Mouse (Mus musculus) kidney, embryonic 14.5 days (tissue): ENCODE data around the gene Zbtb20. TPM values are rescaled to one million over a fixed set of nuclear protein-coding genes. Genes with fewer than 3 reads are reported as not detected.

Experiments used
- ATAC-seq: fragments of 200-750 bp; cut with Nextera tagmentation; 2 replicates; pipeline ENCODE4 v1.8.0; 2017; ENCODE audit warnings: moderate number of reproducible peaks, mild to moderate bottlenecking, moderate TSS enrichment, moderate library complexity; ENCODE audit not compliant: low FRiP score, low TSS enrichment
- H3K27ac ChIP-seq: fragments of 300-500 bp; sonication (generic); 2 replicates; pipeline ENCODE4 v1.5.1; 2014; ENCODE audit warnings: low read depth, mild to moderate bottlenecking, low read length, moderate library complexity, mixed read lengths
- H3K27me3 ChIP-seq: fragments of 300-500 bp; sonication (generic); 2 replicates; pipeline ENCODE4 v1.6.1; 2014; ENCODE audit warnings: mild to moderate bottlenecking, low read length; ENCODE audit not compliant: control insufficient read depth, insufficient read depth
- H3K36me3 ChIP-seq: fragments of 300-500 bp; sonication (generic); 2 replicates; pipeline ENCODE4 v1.6.1; 2014; ENCODE audit warnings: low read length, mixed read lengths; ENCODE audit not compliant: control insufficient read depth, insufficient read depth
- H3K4me1 ChIP-seq: fragments of 300-500 bp; sonication (generic); 2 replicates; pipeline ENCODE4 v1.6.1; 2014; ENCODE audit warnings: low read length, mixed read lengths; ENCODE audit not compliant: control insufficient read depth, insufficient read depth
- H3K4me2 ChIP-seq: fragments of 300-500 bp; sonication (generic); replicated peaks from 2 replicates; pipeline ENCODE4 v1.6.1; 2014; ENCODE audit warnings: low read depth, mild to moderate bottlenecking, low read length
- H3K4me3 ChIP-seq: fragments of 300-500 bp; sonication (generic); 2 replicates; pipeline ENCODE4 v1.5.1; 2014; ENCODE audit warnings: mild to moderate bottlenecking, low read length
- H3K9ac ChIP-seq: fragments of 300-500 bp; sonication (generic); 2 replicates; pipeline ENCODE4 v1.6.1; 2014; ENCODE audit warnings: low read depth, mild to moderate bottlenecking, low read length, moderate library complexity
- H3K9me3 ChIP-seq: fragments of 300-500 bp; sonication (generic); 2 replicates; pipeline ENCODE4 v1.6.1; 2016; ENCODE audit warnings: low read length; ENCODE audit not compliant: control insufficient read depth
- WGBS: fragments of 180-500 bp; shearing (Covaris S2); extraction: QIAGEN DNeasy Blood & Tissue Kit; methylation state at CpG from one replicate; pipeline ENCODE4 v1.1.7; 2014; 5-methylcytosine and 5-hydroxymethylcytosine counted together
- polyA plus RNA-seq: library from polyadenylated mRNA; unstranded; fragments of >200 nt; fragmentation: Nextera tagmentation; extraction: Ambion mirVana; gene quantifications from 2 replicates; pipeline ENCODE4 v1.2.1, GENCODE M21; 2014

The Zbtb20 gene
- polyA plus RNA-seq, 1 experiment from 2014 or later = 43.3 TPM

- no peak overlapping the region for H3K27ac ChIP-seq
- H3K4me1 ChIP-seq = peaks cover 7% of the 10 kb centered on the region; the same call in 1 of the 2 replicates
- no peaks in the 10 kb centered on the region for H3K9me3 ChIP-seq
- no peaks in the 10 kb centered on the region for H3K27me3 ChIP-seq
- no peaks in the 10 kb centered on the region for H3K36me3 ChIP-seq
- no peak overlapping the region for H3K4me3 ChIP-seq
- ATAC-seq = no peak
- 50% methylated on average over 4 of the region's 4 CpGs for WGBS
- H3K4me2 ChIP-seq = no peak overlapping the region
- H3K9ac ChIP-seq = no peak overlapping the region
Measured at GRCm38 (mm10) chr16:43501284-43501683, 625.6 kb downstream of the Zbtb20 start.

- Histone ChIP-seq H3K4me1 (peaks cover 7% of the 10 kb centered on the region; the same call in 1 of the 2 replicates), H3K36me3 (no peaks in the 10 kb centered on the region), H3K4me3 (peak overlapping the region; percentile 34; the same call in 1 of the 2 replicates), H3K9me3 (no peaks in the 10 kb centered on the region), H3K4me2 (peak overlapping the region; percentile 53), H3K9ac (no peak overlapping the region; the same call in 1 of the 2 replicates), H3K27ac (no peak overlapping the region), H3K27me3 (no peaks in the 10 kb centered on the region)
- 32% methylated on average over 12 of the region's 12 CpGs for WGBS
- ATAC-seq = no peak
Measured at GRCm38 (mm10) chr16:43502339-43503009, 626.8 kb downstream of the Zbtb20 start.

GRCm38 (mm10) chr16:43503010-43503635 is 627.4 kb downstream of the Zbtb20 start:
- peak overlapping the region; percentile 51 for H3K9ac ChIP-seq
- H3K4me2 ChIP-seq = peak overlapping the region; percentile 53
- H3K27me3 ChIP-seq = no peaks in the 10 kb centered on the region
- ATAC-seq = peak; percentile 32; the same call in 1 of the 2 replicates
- no peaks in the 10 kb centered on the region for H3K9me3 ChIP-seq
- peak overlapping the region; percentile 34 for H3K4me3 ChIP-seq
- no peak overlapping the region; the same call in 1 of the 2 replicates for H3K27ac ChIP-seq
- peaks cover 7% of the 10 kb centered on the region; the same call in 1 of the 2 replicates for H3K4me1 ChIP-seq
- WGBS = 4% methylated on average over 13 of the region's 13 CpGs
- H3K36me3 ChIP-seq = no peaks in the 10 kb centered on the region

- no peaks in the 10 kb centered on the region for H3K9me3 ChIP-seq
- H3K4me1 ChIP-seq = peaks cover 7% of the 10 kb centered on the region; the same call in 1 of the 2 replicates
- no peaks in the 10 kb centered on the region for H3K36me3 ChIP-seq
- H3K9ac ChIP-seq = peak overlapping the region; percentile 51
- peak overlapping the region; percentile 34 for H3K4me3 ChIP-seq
- no peak overlapping the region; the same call in 1 of the 2 replicates for H3K27ac ChIP-seq
- WGBS = under 1% methylated on average over 5 of the region's 5 CpGs
- peak overlapping the region; percentile 53 for H3K4me2 ChIP-seq
- ATAC-seq = peak; percentile 65
- no peaks in the 10 kb centered on the region for H3K27me3 ChIP-seq
Measured at GRCm38 (mm10) chr16:43503636-43504010, 627.9 kb downstream of the Zbtb20 start.

DNA sequence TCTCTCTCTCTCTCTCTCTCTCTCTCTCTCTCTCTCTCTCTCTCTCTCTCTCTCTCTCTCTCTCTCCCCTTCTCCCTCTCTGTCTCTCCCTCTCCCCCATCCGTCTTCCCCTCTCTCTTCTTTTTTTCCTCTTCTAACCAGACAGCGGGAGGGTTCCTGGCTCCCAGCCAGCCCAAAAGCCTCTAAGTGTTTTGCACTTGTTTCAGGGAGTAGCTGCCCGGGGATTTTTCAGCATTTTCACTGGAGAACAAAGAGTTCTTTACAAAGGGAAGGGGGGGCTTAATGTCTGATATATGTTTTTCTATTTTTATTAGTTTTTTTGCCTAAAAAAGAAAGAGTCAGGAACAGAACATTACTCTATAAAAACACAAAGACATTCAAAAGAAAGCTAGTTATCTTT is 628.5 kb downstream of the Zbtb20 start:
- peak overlapping the region; percentile 51; the same call in 1 of the 2 replicates for H3K9ac ChIP-seq
- ATAC-seq = no peak
- H3K36me3 ChIP-seq = no peaks in the 10 kb centered on the region
- H3K4me3 ChIP-seq = peak overlapping the region; percentile 34
- no peaks in the 10 kb centered on the region for H3K27me3 ChIP-seq
- peak overlapping the region; percentile 60; the same call in 1 of the 2 replicates for H3K27ac ChIP-seq
- 0% methylated on average over 3 of the region's 3 CpGs for WGBS
- H3K4me1 ChIP-seq = peaks cover 7% of the 10 kb centered on the region; the same call in 1 of the 2 replicates
- peak overlapping the region; percentile 53 for H3K4me2 ChIP-seq
- H3K9me3 ChIP-seq = no peaks in the 10 kb centered on the region

GRCm38 (mm10) chr16:43504556-43504955 is 628.9 kb downstream of the Zbtb20 start:
- no peak for ATAC-seq
- Histone ChIP-seq H3K27me3 (no peaks in the 10 kb centered on the region), H3K4me3 (peak overlapping the region; percentile 17; the same call in 1 of the 2 replicates), H3K36me3 (no peaks in the 10 kb centered on the region), H3K9ac (peak overlapping the region; percentile 28; the same call in 1 of the 2 replicates), H3K27ac (no peak overlapping the region; the same call in 1 of the 2 replicates), H3K4me2 (peak overlapping the region; percentile 53; the same call in 1 of the 2 replicates), H3K9me3 (no peaks in the 10 kb centered on the region), H3K4me1 (peaks cover 7% of the 10 kb centered on the region; the same call in 1 of the 2 replicates)
- 52% methylated on average over 1 of the region's 1 CpGs for WGBS

DNA sequence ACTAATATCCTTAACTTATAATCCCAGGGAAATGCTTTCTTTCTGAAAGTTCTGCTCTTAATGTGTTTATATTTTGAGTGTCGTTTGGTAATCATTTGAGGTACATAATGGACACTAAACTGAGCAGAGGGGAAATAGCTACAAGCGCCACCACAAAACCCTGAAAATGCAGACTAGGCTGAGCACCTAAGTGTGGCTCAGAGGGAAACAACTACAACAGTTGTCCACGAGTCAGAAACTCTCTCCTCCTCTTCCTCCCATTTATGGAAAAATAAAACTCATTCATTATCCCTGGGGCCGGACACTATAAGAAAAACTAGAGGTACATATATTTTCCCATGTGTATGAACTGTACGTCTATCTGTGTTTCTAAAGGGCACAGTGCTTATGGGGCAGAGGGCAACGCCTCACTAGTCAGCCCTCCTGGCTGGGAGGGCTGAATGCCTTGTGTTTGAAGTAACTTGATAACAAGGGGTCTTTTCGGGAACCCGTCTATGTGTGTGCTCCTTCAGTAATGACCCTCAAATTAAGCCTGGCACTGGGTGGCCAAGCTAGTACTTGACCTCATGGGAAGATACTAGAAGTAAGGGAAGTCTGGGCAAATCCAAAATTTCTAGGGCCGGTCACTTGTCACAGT is 629.8 kb downstream of the Zbtb20 start:
- peak overlapping the region; percentile 78; the same call in 1 of the 2 replicates for H3K27ac ChIP-seq
- H3K27me3 ChIP-seq = no peaks in the 10 kb centered on the region
- H3K9ac ChIP-seq = no peak overlapping the region
- no peaks in the 10 kb centered on the region for H3K36me3 ChIP-seq
- H3K4me1 ChIP-seq = peaks cover 7% of the 10 kb centered on the region; the same call in 1 of the 2 replicates
- no peak overlapping the region for H3K4me3 ChIP-seq
- no peaks in the 10 kb centered on the region for H3K9me3 ChIP-seq
- 26% methylated on average over 9 of the region's 9 CpGs for WGBS
- peak; percentile 51; the same call in 1 of the 2 replicates for ATAC-seq
- H3K4me2 ChIP-seq = no peak overlapping the region; the same call in 1 of the 2 replicates

DNA sequence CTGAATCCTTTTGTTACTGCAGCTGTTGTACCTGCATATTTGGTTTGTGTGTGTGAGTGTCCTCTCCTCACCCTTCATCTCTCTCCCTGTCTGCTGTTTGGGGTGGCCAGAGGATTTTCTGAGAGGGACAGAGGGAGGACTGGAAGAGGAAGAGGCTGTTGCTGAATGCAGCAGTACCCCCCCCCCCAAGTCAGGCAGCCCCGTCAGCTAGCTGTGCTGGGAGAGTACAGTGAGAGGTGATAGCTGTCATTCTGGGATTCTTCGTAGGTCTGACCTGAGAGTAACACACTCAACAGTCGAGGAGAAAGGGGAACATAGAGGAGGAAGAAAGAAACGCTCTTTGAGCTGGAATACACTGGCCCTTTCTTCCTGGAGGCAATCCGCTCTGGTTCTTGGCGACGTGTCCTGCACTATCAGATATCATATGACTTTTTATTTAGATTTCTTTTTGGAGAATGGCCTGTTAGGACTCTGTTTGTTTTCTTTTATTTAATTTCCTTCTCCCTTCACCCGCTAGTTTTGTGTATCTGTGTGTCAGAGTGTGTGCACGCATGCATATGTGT is 630.6 kb downstream of the Zbtb20 start:
- Histone ChIP-seq H3K36me3 (no peaks in the 10 kb centered on the region), H3K4me3 (no peak overlapping the region), H3K27me3 (no peaks in the 10 kb centered on the region), H3K9me3 (no peaks in the 10 kb centered on the region), H3K27ac (peak overlapping the region; percentile 78; the same call in 1 of the 2 replicates), H3K4me1 (peaks cover 7% of the 10 kb centered on the region; the same call in 1 of the 2 replicates), H3K4me2 (peak overlapping the region; percentile 32), H3K9ac (peak overlapping the region; percentile 42; the same call in 1 of the 2 replicates)
- 0 out of 2 replicates have a peak, but pooled peaks have one; percentile 10 for ATAC-seq
- 25% methylated on average over 9 of the region's 9 CpGs for WGBS
